Comparison of ENCODE assay signal across 8 mouse cellular contexts in the genomic region with DNA sequence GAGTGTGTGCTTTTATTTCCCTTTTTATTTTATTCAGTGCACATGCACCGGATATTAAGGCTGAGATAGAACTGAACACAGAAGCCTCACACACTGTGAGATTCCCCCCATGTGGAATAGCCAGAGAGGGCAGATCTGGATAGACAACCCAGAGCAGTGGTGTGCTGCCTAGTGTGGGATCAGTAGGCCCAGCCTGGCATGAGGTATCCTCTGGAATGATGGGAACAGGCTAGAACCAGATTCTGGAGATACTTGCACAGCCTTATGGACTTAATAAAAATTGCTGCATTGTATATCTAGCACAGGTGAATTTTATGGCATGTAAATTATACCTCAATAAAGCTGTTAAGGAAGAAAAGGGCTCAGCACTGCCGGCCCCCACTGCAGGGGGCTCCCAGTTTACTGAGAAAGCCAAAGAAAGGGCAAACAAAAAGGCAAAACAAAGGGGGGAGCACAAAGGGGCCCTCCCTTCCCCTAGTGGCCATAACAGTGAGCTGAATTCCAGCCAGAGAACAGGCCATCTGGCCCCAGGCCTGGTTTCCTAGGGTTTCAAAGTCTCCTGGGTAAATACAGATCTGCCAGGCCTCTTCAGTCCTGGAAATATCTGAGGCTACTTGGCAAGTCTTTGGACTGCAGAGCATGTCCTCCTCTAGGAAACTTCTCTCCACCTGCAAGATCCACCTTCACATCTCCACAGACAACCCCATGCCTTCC.
DNase-seq lines count a peak whose midpoint lies in the region; ATAC-seq and TF ChIP-seq lines count a peak whose summit lies in the region.

No protein-coding gene starts in this region.

- no peak overlapping the region for H3K4me2 ChIP-seq in forebrain, embryonic 14.5 days (ENCODE audit: low read length)
- H3K4me2 ChIP-seq in hindbrain, embryonic 16.5 days (ENCODE audit: low read length) = no peak overlapping the region
- no peak overlapping the region for H3K4me2 ChIP-seq in midbrain, postnatal 0 days (ENCODE audit: low read depth, low read length, poor library complexity, severe bottlenecking)

- peak; percentile 65 for DNase-seq in adrenal gland, postnatal 10 days
- no peak for DNase-seq in adrenal gland, postnatal 4 days (ENCODE audit: low spot score in 2 of 2)
- no peak for DNase-seq in ES-E14 (ENCODE audit: low read depth, low spot score)
- peak; percentile 32 for DNase-seq in forebrain, embryonic 14.5 days (ENCODE audit: low spot score)
- DNase-seq in midbrain, postnatal 0 days (ENCODE audit: low spot score) = peak; percentile 65
- no peak for DNase-seq in spleen, adult 18-20 months
- no peak for DNase-seq in layer of hippocampus, postnatal 14 days (ENCODE audit: low spot score in 2 of 2)

- H3K4me3 ChIP-seq in ES-E14 (ENCODE audit: insufficient read depth in 1 of 2, low read depth in 1 of 2, low read length in 2 of 2, poor library complexity in 1 of 2, severe bottlenecking in 1 of 2) = no peak overlapping the region
- H3K4me3 ChIP-seq in forebrain, embryonic 14.5 days (ENCODE audit: low read depth, low read length) = no peak overlapping the region
- H3K4me3 ChIP-seq in hindbrain, embryonic 16.5 days (ENCODE audit: low read length) = no peak overlapping the region
- H3K4me3 ChIP-seq in midbrain, postnatal 0 days (ENCODE audit: low read depth, low read length) = no peak overlapping the region

- H3K9ac ChIP-seq in ES-E14 (ENCODE audit: insufficient read depth, low read depth, low read length, poor library complexity, severe bottlenecking) = no peak overlapping the region
- H3K9ac ChIP-seq in forebrain, embryonic 14.5 days (ENCODE audit: low read length) = no peak overlapping the region
- no peak overlapping the region for H3K9ac ChIP-seq in hindbrain, embryonic 16.5 days (ENCODE audit: low read depth, low read length)
- no peak overlapping the region for H3K9ac ChIP-seq in midbrain, postnatal 0 days (replicated peaks; ENCODE audit: low read length, poor library complexity, severe bottlenecking)

- peaks cover 14 to 20% of the 10 kb centered on the region in 2 experiments for H3K4me1 ChIP-seq in ES-E14 (ENCODE audit: control insufficient read depth in 2 of 2, insufficient read depth in 2 of 2, low read length in 2 of 2, poor library complexity in 1 of 2)
- 0 out of 2 replicates have a peak, but pooled peaks cover 7% of the 10 kb centered on the region for H3K4me1 ChIP-seq in forebrain, embryonic 14.5 days (ENCODE audit: control insufficient read depth, insufficient read depth, low read length)
- H3K4me1 ChIP-seq in hindbrain, embryonic 16.5 days (ENCODE audit: control insufficient read depth, insufficient read depth, low read depth, low read length) = peaks cover 13% of the 10 kb centered on the region; the same call in 1 of the 2 replicates
- H3K4me1 ChIP-seq in midbrain, postnatal 0 days (ENCODE audit: insufficient read depth, low read length) = no peaks in the 10 kb centered on the region; the same call in 1 of the 2 replicates

- no peaks in the 10 kb centered on the region for H3K9me3 ChIP-seq in ES-E14 (ENCODE audit: control insufficient read depth, insufficient read depth, low read depth, low read length)
- H3K9me3 ChIP-seq in forebrain, embryonic 14.5 days (replicated peaks; ENCODE audit: control insufficient read depth, low read length) = no peaks in the 10 kb centered on the region
- H3K9me3 ChIP-seq in hindbrain, embryonic 16.5 days (ENCODE audit: control insufficient read depth, low read length) = no peaks in the 10 kb centered on the region
- H3K9me3 ChIP-seq in midbrain, postnatal 0 days (ENCODE audit: low read length) = no peaks in the 10 kb centered on the region

- peak; percentile 36 for TF ChIP-seq CTCF in midbrain, postnatal 0 days (IDR thresholded peaks at IDR 0.05)

- peak overlapping the region; percentile 4; the same call in 1 of the 2 replicates for H3K27ac ChIP-seq in ES-E14 (ENCODE audit: insufficient read depth, low read depth, low read length, poor library complexity, severe bottlenecking)
- no peak overlapping the region; the same call in 1 of the 2 replicates for H3K27ac ChIP-seq in forebrain, embryonic 14.5 days (ENCODE audit: low read depth, low read length)
- H3K27ac ChIP-seq in hindbrain, embryonic 16.5 days (ENCODE audit: low read depth, low read length) = peak overlapping the region; percentile 4; the same call in 1 of the 2 replicates
- H3K27ac ChIP-seq in midbrain, postnatal 0 days (ENCODE audit: low read depth, low read length) = 0 out of 2 replicates have a peak overlapping the region, but pooled peaks have one; percentile 32

- WGBS in forebrain, embryonic 14.5 days = 34% methylated on average over 2 of the region's 2 CpGs
- WGBS in hindbrain, embryonic 16.5 days = 22% methylated on average over 2 of the region's 2 CpGs
- 23% methylated on average over 2 of the region's 2 CpGs for WGBS in midbrain, postnatal 0 days

- H3K27me3 ChIP-seq in forebrain, embryonic 14.5 days (replicated peaks; ENCODE audit: control insufficient read depth, insufficient read depth, low read length) = no peaks in the 10 kb centered on the region
- no peaks in the 10 kb centered on the region for H3K27me3 ChIP-seq in hindbrain, embryonic 16.5 days (replicated peaks; ENCODE audit: control insufficient read depth, insufficient read depth, low read length)
- no peaks in the 10 kb centered on the region for H3K27me3 ChIP-seq in midbrain, postnatal 0 days (ENCODE audit: insufficient read depth, low read length)

- no peaks in the 10 kb centered on the region; the same call in 1 of the 2 replicates for H3K36me3 ChIP-seq in ES-E14 (ENCODE audit: control insufficient read depth, insufficient read depth, low read length, poor library complexity, severe bottlenecking)
- H3K36me3 ChIP-seq in forebrain, embryonic 14.5 days (ENCODE audit: control insufficient read depth, insufficient read depth, low read length) = no peaks in the 10 kb centered on the region
- H3K36me3 ChIP-seq in hindbrain, embryonic 16.5 days (ENCODE audit: control insufficient read depth, insufficient read depth, low read length) = no peaks in the 10 kb centered on the region
- peaks cover 11% of the 10 kb centered on the region for H3K36me3 ChIP-seq in midbrain, postnatal 0 days (ENCODE audit: insufficient read depth, low read length)

- ATAC-seq in forebrain, embryonic 14.5 days = no peak
- peak; percentile 62; the same call in 1 of the 2 replicates for ATAC-seq in hindbrain, embryonic 16.5 days
- ATAC-seq in midbrain, postnatal 0 days (ENCODE audit: low FRiP score) = no peak

- in situ Hi-C loops in ES-E14 (cut with MboI; ENCODE audit: low sequenced_read_pairs in 2 of 2, unreplicated experiment in 2 of 2) = no loop called here

TF ChIP-seq in ES-E14, 5 proteins besides CTCF, POLR2A, EP300 and RAD21:
- TF ChIP-seq ZNF384 (IDR thresholded peaks at IDR 0.05; ENCODE audit: low read depth, low read length) (no peak), ZC3H11A (IDR thresholded peaks at IDR 0.05; ENCODE audit: borderline replicate concordance, low read depth, low read length) (no peak), MAFK (IDR thresholded peaks at IDR 0.05; ENCODE audit: insufficient read depth, low read depth, low read length) (no peak), HCFC1 (IDR thresholded peaks at IDR 0.05; ENCODE audit: borderline replicate concordance, insufficient read depth, low read length) (no peak), CHD2 (IDR thresholded peaks at IDR 0.05; ENCODE audit: low read depth, low read length) (no peak)
TF ChIP-seq in ES-E14: peak in this region for 0.

Comparison
In these comparisons a context has a peak if more than half of its experiments do, and no peak if none do; other contexts are left out.
1. DNase-seq: peak in adrenal gland, postnatal 10 days (single experiment), forebrain, embryonic 14.5 days (single experiment) and midbrain, postnatal 0 days (single experiment); none in adrenal gland, postnatal 4 days (0 of 2), ES-E14 (single experiment), spleen, adult 18-20 months (0 of 2) and layer of hippocampus, postnatal 14 days (0 of 2).